Mouse (Mus musculus) left cerebral cortex, adult 2 months (tissue): ENCODE measurements around the gene Itpk1. TPM values are rescaled to one million over a fixed set of nuclear protein-coding genes. Genes with fewer than 3 reads are reported as not detected.
A peak's percentile ranks its signal among the peaks of the same experiment; 100 is the strongest.

Experiments used
- DNase-seq, 2 experiments: peaks; one replicate each; pipeline ENCODE4 v3.0.0; 2021 to 2022; ENCODE audit warnings: low spot score in 2 of 2, mixed read lengths in 1 of 2; ENCODE audit errors: extremely low spot score in 1 of 2
- H3K27ac ChIP-seq: fragments of 200-600 bp; 2 replicates; pipeline ENCODE4 v1.8.1; 2022
- H3K4me3 ChIP-seq: fragments of 200-600 bp; 2 replicates; pipeline ENCODE4 v1.8.1; 2022
- CTCF ChIP-seq: fragments of 200-600 bp; IDR thresholded peaks from 2 replicates; pipeline ENCODE4 v1.8.1; 2022; ENCODE audit warnings: antibody characterized with exemption, mild to moderate bottlenecking, moderate library complexity
- intact Hi-C: fragments of 180-260 bp; cut with DNase I; formaldehyde crosslinking; loops from one replicate; pipeline ENCODE4 v1.15.1; 2025
- total RNA-seq, 2 experiments: library from RNA; stranded (reverse); gene quantifications; 2 replicates each; pipeline ENCODE4 v1.2.3; 2021

Itpk1 gene
- total RNA-seq, 2 experiments from 2014 or later = 52.3 to 54.9 TPM

DNA sequence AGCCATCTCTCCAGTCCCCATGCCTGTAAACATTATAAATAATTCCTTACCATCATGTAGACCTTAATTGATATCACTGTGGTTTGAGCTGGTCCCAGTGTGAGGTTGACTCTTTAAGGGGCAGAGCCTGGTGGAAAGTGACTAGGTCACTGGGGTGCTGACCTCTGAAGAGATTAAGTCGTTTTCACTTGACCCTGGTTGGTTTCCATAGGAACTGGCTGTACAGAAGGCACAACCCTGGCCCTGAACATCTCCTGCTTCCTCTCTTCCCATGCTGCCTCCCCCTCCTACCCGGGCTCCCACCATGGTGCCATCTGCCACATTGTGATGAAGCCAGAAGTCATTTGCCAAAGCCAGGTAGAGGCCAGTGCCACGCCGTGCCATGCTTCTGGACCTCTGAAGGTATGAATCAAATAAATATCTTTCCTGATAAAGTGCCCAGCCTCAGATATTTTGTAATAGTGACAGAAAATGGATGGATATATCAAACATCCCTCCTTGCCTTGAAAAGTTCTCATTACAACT, 6.2 kb upstream of the Itpk1 start:
- H3K27ac ChIP-seq = no peak overlapping the region
- no peak for TF ChIP-seq CTCF
- intact Hi-C loops = no loop called here

GRCm38 (mm10) chr12:102709896-102710295, 5.2 kb upstream of the Itpk1 start:
- TF ChIP-seq CTCF = no peak
- intact Hi-C loops = no loop called here
- H3K4me3 ChIP-seq = no peak overlapping the region
- no peak overlapping the region for H3K27ac ChIP-seq
- no peak for DNase-seq

More for the DNA sequence above, 6.2 kb upstream of the Itpk1 start:
- DNase-seq = no peak
- H3K4me3 ChIP-seq = no peak overlapping the region

GRCm38 (mm10) chr12:102708220-102708619, 3.5 kb upstream of the Itpk1 start:
- DNase-seq = no peak
- intact Hi-C loops = no loop called here
- TF ChIP-seq CTCF = peak; percentile 39
- Histone ChIP-seq H3K27ac (no peak overlapping the region), H3K4me3 (no peak overlapping the region)

DNA sequence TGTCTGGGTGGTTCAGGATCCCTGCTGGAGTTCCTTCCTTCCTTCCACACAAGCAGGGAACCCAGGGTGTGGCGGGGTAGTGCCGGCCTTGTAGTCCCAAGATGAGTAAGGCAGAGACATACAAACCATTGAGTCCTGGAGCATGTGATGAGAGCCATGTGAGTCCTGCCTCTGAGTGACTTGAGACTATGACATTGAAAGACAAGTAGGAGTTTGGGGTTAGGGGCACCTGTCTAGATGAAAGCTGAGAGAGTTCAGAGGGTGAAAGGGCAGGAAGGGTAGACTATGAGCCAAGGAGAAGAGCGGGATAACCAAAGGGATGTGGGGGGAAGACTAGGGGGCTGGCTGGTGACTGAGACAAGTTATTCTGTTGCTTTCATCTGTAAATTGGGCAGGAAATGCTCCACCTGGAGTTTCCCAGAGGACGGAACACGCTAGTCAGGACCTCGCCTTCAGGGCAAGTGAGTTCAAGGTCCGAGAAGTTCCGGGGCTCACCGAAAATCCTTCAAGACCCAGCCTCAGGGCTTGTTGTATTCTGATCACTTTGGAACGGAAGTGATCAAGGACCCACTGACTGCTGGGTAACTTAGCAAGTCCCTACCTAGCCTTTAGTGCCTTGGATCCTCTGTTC, 2.2 kb upstream of the Itpk1 start:
- intact Hi-C loops = no loop called here
- DNase-seq = no peak
- Histone ChIP-seq H3K27ac (peak overlapping the region; percentile 81; the same call in 1 of the 2 replicates), H3K4me3 (no peak overlapping the region)
- TF ChIP-seq CTCF = no peak

GRCm38 (mm10) chr12:102705906-102706640, 1.3 kb upstream of the Itpk1 start:
- intact Hi-C loops = loop anchor here (2.0 kb wide), 1 partner anchor 127 kb away; no protein-coding TSS in a partner anchor
- no peak for DNase-seq
- H3K27ac ChIP-seq = peak overlapping the region; percentile 81
- peak overlapping the region; percentile 75; the same call in 1 of the 2 replicates for H3K4me3 ChIP-seq
- TF ChIP-seq CTCF = peak; percentile 24

GRCm38 (mm10) chr12:102705216-102705871, 614 bp upstream of the Itpk1 start:
- TF ChIP-seq CTCF = peak; percentile 98
- intact Hi-C loops = loop anchor here (2.0 kb wide), 1 partner anchor 127 kb away; no protein-coding TSS in a partner anchor

GRCm38 (mm10) chr12:102703921-102704408, 765 bp downstream of the Itpk1 start:
- H3K4me3 ChIP-seq = peak overlapping the region; percentile 80
- no peak for DNase-seq
- H3K27ac ChIP-seq = peak overlapping the region; percentile 88
- TF ChIP-seq CTCF = no peak
- intact Hi-C loops = loop anchor here (2.0 to 5.0 kb wide), 3 partner anchors 51 to 177 kb away; no protein-coding TSS in a partner anchor

More at GRCm38 (mm10) chr12:102705216-102705871, 614 bp upstream of the Itpk1 start:
- Histone ChIP-seq H3K27ac (peak overlapping the region; percentile 81), H3K4me3 (peak overlapping the region; percentile 75)
- DNase-seq = peak; percentile 90

GRCm38 (mm10) chr12:102703441-102703840, 1.3 kb downstream of the Itpk1 start:
- intact Hi-C loops = loop anchor here (2.0 to 5.0 kb wide), 2 partner anchors 51 to 176 kb away; no protein-coding TSS in a partner anchor
- DNase-seq = no peak
- peak overlapping the region; percentile 88 for H3K27ac ChIP-seq
- no peak for TF ChIP-seq CTCF
- H3K4me3 ChIP-seq = peak overlapping the region; percentile 80

DNA sequence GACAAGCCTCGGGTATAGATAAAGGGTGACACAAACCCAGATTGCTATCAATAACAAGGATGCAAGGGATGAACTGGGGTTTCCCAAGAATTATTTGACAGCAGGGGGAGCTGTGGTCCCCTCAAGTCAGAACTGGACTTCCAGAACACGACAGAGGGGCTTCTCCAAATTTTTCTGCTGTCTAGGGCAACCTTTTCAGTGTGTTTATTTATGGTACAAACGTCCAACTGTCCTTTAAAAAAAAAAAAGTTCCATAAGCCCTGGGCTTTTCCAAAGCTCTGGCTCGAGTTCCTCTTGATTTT, 1.7 kb downstream of the Itpk1 start:
- Histone ChIP-seq H3K27ac (peak overlapping the region; percentile 88), H3K4me3 (peak overlapping the region; percentile 80)
- DNase-seq = no peak
- peak; percentile 42 for TF ChIP-seq CTCF
- intact Hi-C loops = loop anchor here (2.0 to 5.0 kb wide), 2 partner anchors 50 to 176 kb away; no protein-coding TSS in a partner anchor

DNA sequence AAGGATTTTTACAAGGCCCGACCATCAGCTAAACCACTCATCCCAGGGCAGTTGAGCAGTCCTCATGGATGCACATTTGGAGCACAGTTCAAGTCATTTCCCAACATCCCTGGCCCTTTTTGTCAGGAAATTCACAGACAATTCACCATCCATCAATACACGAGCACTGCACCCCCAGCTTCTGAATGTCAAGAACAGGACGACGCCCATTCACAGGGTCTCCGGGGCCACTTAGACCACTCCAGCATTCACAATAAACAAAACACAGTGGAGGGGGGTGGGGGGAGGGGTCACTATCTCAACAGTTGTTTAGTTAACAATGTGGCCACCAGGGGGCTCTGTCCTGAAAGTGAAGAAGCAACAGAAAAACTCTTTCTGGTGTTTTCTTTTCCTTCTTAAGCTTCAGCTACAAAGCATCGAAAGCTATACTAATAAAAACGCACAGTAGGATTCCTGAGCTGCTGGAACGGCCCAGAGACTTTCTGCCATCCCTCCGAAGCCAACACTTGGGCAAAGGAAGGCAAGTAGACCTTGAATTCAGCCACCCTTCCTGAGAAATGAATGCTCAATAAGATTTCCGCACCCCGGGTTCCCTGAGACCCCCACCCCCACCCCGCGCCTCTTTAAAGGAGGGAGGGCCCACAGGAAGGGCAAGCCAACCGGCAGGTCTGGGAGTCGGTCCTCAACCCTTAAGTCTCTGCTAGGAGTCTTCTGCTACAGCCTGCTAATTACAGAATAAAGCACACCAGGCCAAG, 2.2 kb downstream of the Itpk1 start:
- peak; percentile 82 for TF ChIP-seq CTCF
- peak overlapping the region; percentile 80 for H3K4me3 ChIP-seq
- peak; percentile 70 to 78 for DNase-seq
- peak overlapping the region; percentile 88 for H3K27ac ChIP-seq
- intact Hi-C loops = loop anchor here (2.0 to 5.0 kb wide), 2 partner anchors 50 to 175 kb away; no protein-coding TSS in a partner anchor

GRCm38 (mm10) chr12:102701691-102702207, 3.0 kb downstream of the Itpk1 start:
- intact Hi-C loops = loop anchor here (2.0 to 5.0 kb wide), 2 partner anchors 49 to 174 kb away; no protein-coding TSS in a partner anchor
- H3K4me3 ChIP-seq = no peak overlapping the region
- TF ChIP-seq CTCF = no peak
- no peak for DNase-seq
- H3K27ac ChIP-seq = no peak overlapping the region
